Mouse (Mus musculus) neural tube, embryonic 14.5 days (tissue): ENCODE measurements around the gene 4930415O20Rik. TPM values are rescaled to one million over a fixed set of nuclear protein-coding genes. Genes with fewer than 3 reads are reported as not detected.

ENCODE experiments used
- ATAC-seq: fragments of 200-750 bp; cut with Nextera tagmentation; 2 replicates; pipeline ENCODE4 v1.8.0; 2017; ENCODE audit warnings: low read depth, mild to moderate bottlenecking, moderate TSS enrichment, moderate library complexity
- H3K27ac ChIP-seq: fragments of 300-500 bp; sonication (generic); 2 replicates; pipeline ENCODE4 v1.5.1; 2014; ENCODE audit warnings: low read depth, mild to moderate bottlenecking, control low read depth, low read length, moderate library complexity, mixed read lengths
- H3K27me3 ChIP-seq: fragments of 300-500 bp; sonication (generic); 2 replicates; pipeline ENCODE4 v1.6.1; 2014; ENCODE audit warnings: low read length; ENCODE audit not compliant: control insufficient read depth, insufficient read depth
- H3K36me3 ChIP-seq: fragments of 300-500 bp; sonication (generic); 2 replicates; pipeline ENCODE4 v1.6.1; 2014; ENCODE audit warnings: low read length, mixed read lengths; ENCODE audit not compliant: control insufficient read depth, insufficient read depth
- H3K4me1 ChIP-seq: fragments of 300-500 bp; sonication (generic); 2 replicates; pipeline ENCODE4 v1.6.1; 2014; ENCODE audit warnings: low read length; ENCODE audit not compliant: control insufficient read depth, insufficient read depth
- H3K4me2 ChIP-seq: fragments of 300-500 bp; sonication (generic); 2 replicates; pipeline ENCODE4 v1.6.1; 2014; ENCODE audit warnings: mild to moderate bottlenecking, low read depth, low read length, control low read depth
- H3K4me3 ChIP-seq: fragments of 300-500 bp; sonication (generic); 2 replicates; pipeline ENCODE4 v1.5.1; 2014; ENCODE audit warnings: low read depth, low read length, control low read depth, mixed read lengths
- H3K9ac ChIP-seq: fragments of 300-500 bp; sonication (generic); replicated peaks from 2 replicates; pipeline ENCODE4 v1.6.1; 2014; ENCODE audit warnings: low read depth, mild to moderate bottlenecking, control low read depth, low read length, mixed read lengths
- H3K9me3 ChIP-seq: fragments of 300-500 bp; sonication (generic); 2 replicates; pipeline ENCODE4 v1.6.1; 2016; ENCODE audit warnings: low read length; ENCODE audit not compliant: control insufficient read depth
- WGBS: fragments of 180-500 bp; shearing (Covaris S2); extraction: QIAGEN DNeasy Blood & Tissue Kit; methylation state at CpG from one replicate; pipeline ENCODE4 v1.1.7; 2014; 5-methylcytosine and 5-hydroxymethylcytosine counted together
- polyA plus RNA-seq: library from polyadenylated mRNA; unstranded; fragments of >200 nt; fragmentation: Nextera tagmentation; extraction: Ambion mirVana; gene quantifications from 2 replicates; pipeline ENCODE4 v1.2.1, GENCODE M21; 2014

Gene 4930415O20Rik
- polyA plus RNA-seq, 1 experiment from 2014 or later: 0.40 TPM

DNA sequence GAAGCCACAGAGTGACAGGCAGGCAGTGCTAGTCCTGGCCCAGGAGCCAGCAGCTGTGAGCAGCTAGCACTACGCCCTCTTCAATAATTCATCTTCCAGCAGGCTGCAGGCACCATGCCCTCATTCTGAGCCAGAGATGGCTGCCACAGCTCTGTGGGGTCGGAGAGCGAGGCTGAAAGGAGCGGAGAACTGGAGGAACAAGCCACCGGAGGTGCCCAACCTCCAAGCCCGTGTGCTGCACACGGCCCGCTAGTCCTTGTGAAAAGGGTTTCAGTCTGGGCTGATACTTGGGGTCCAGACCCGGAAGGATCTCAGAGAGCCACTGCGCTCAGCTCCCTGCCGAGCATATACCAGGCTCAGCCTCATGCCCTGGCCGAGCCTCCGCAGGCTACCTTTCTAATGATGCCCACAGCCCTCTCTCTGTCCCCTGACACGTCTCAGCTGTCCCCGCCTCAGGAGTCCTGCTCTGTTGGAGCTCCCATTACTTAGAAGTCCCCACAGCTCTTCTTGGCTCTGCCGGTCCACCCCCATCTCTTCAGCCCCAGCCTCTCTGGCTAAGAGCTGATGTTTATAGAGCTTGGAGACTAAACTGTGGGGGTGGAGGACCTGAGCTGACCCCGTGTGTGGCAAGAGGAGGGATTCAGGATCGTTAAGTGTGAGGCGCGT lies 57.9 kb downstream of the 4930415O20Rik start:
- WGBS: 3% methylated on average over 20 of the region's 20 CpGs
- Histone ChIP-seq H3K36me3 (no peaks in the 10 kb centered on the region), H3K4me3 (no peak overlapping the region)

DNA sequence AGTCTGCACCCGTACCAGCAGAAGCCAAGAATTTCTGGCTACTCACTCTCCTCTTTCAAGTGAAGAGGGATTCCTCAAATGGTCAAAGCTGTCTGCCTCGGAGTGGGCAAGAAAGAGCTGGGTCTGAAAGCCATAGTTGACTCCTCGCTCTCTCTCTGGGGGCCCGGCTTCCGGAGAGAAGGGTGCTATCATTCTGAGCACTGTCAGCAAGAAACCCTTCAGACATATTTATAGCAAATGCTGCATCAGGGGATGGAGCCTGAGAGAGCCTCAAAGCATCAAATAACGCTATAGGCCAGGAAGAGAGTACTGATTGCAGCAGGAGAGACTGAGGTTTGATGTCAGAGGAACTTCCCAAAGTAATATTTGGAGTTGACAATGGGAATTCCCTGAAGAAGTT lies 58.7 kb downstream of the 4930415O20Rik start:
- no peak overlapping the region for H3K4me2 ChIP-seq
- H3K36me3 ChIP-seq: no peaks in the 10 kb centered on the region
- peaks cover 23% of the 10 kb centered on the region; the same call in 1 of the 2 replicates for H3K4me1 ChIP-seq
- H3K9me3 ChIP-seq: no peaks in the 10 kb centered on the region
- H3K27ac ChIP-seq: no peak overlapping the region
- H3K9ac ChIP-seq: no peak overlapping the region
- no peak for ATAC-seq
- H3K4me3 ChIP-seq: no peak overlapping the region
- no peaks in the 10 kb centered on the region for H3K27me3 ChIP-seq
- WGBS: 42% methylated on average over 6 of the region's 6 CpGs

More for the DNA sequence above, 57.9 kb downstream of the 4930415O20Rik start:
- Histone ChIP-seq H3K27me3 (no peaks in the 10 kb centered on the region), H3K27ac (peak overlapping the region; percentile 49; the same call in 1 of the 2 replicates), H3K4me1 (peaks cover 23% of the 10 kb centered on the region; the same call in 1 of the 2 replicates), H3K9me3 (no peaks in the 10 kb centered on the region), H3K9ac (peak overlapping the region; percentile 48), H3K4me2 (peak overlapping the region; percentile 32; the same call in 1 of the 2 replicates)
- ATAC-seq: peak; percentile 48; the same call in 1 of the 2 replicates

GRCm38 (mm10) chr15:98630540-98630939 lies 59.7 kb downstream of the 4930415O20Rik start, which contains the start of gene Cacnb3:
Cacnb3 (plus strand) TSS chr15:98630840.
- Histone ChIP-seq H3K9ac (0 out of 2 replicates have a peak within 1 kb of the TSS, but pooled peaks have one; percentile 78), H3K4me3 (peak within 1 kb of the TSS; percentile 69), H3K27me3 (no peaks in the 10 kb centered on the region), H3K4me2 (peak within 1 kb of the TSS; percentile 84), H3K4me1 (peaks cover 27% of the 10 kb centered on the region; the same call in 1 of the 2 replicates), H3K27ac (peak within 1 kb of the TSS; percentile 39; the same call in 1 of the 2 replicates), H3K36me3 (no peaks in the 10 kb centered on the region), H3K9me3 (no peaks in the 10 kb centered on the region)
- no peak for ATAC-seq
- 33% methylated on average over 4 of the region's 4 CpGs for WGBS

DNA sequence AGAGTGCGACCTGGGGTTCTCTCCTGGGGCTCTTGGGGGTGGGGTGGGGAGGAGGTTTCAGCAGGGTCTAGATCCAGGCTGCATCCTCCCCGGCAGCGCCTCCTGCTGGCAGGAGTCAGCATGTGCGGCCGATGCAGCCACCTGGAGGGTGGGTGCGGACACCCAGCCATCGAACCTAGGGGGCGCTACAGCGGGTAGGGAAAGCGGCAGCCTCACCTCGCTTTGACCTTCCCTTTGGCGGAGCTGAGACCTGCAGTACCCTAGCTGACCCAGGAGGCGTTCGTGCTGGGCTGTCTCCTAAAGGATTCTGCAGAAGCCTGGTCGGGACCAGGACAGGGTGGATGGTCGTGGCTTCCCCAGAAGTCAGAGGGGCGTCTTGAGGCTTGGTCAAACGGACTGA lies 60.7 kb downstream of the 4930415O20Rik start:
- no peaks in the 10 kb centered on the region for H3K36me3 ChIP-seq
- under 1% methylated on average over 18 of the region's 18 CpGs for WGBS
- ATAC-seq: no peak; the same call in 1 of the 2 replicates
- H3K4me1 ChIP-seq: peaks cover 36% of the 10 kb centered on the region
- H3K27ac ChIP-seq: peak overlapping the region; percentile 39; the same call in 1 of the 2 replicates
- peak overlapping the region; percentile 69 for H3K4me3 ChIP-seq
- peak overlapping the region; percentile 78; the same call in 1 of the 2 replicates for H3K9ac ChIP-seq
- no peaks in the 10 kb centered on the region for H3K27me3 ChIP-seq
- H3K9me3 ChIP-seq: no peaks in the 10 kb centered on the region
- peak overlapping the region; percentile 84 for H3K4me2 ChIP-seq

GRCm38 (mm10) chr15:98632107-98632744 lies 61.4 kb downstream of the 4930415O20Rik start:
- peak overlapping the region; percentile 84 for H3K4me2 ChIP-seq
- no peaks in the 10 kb centered on the region for H3K27me3 ChIP-seq
- ATAC-seq: peak; percentile 53; the same call in 1 of the 2 replicates
- no peaks in the 10 kb centered on the region for H3K9me3 ChIP-seq
- H3K4me1 ChIP-seq: peaks cover 44% of the 10 kb centered on the region
- 0% methylated on average over 13 of the region's 25 CpGs for WGBS
- peak overlapping the region; percentile 78 for H3K9ac ChIP-seq
- H3K4me3 ChIP-seq: peak overlapping the region; percentile 69
- H3K36me3 ChIP-seq: no peaks in the 10 kb centered on the region
- H3K27ac ChIP-seq: peak overlapping the region; percentile 49

DNA sequence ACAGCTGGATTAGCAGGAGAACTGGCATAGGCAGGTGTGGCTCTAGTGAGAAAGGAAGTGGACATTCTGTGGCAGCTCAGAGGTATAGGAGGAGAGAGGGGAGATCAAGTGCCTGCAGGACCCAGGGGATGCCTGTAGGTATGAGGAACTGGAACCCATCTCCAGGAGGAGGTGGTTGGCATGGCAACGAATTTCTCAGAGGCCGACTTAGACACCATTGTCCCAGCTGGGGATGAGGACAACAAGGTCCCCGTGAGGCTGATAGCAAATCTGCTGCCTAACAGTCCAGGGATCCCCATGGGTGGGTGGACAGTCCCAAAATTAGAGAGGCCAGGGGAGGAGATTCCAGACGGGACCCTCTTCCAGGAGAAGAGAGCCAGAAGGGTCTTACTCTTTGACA lies 62.1 kb downstream of the 4930415O20Rik start:
- Histone ChIP-seq H3K9me3 (no peaks in the 10 kb centered on the region), H3K9ac (peak overlapping the region; percentile 78), H3K27me3 (no peaks in the 10 kb centered on the region), H3K4me1 (peaks cover 50% of the 10 kb centered on the region), H3K4me2 (peak overlapping the region; percentile 84), H3K27ac (peak overlapping the region; percentile 39; the same call in 1 of the 2 replicates), H3K36me3 (no peaks in the 10 kb centered on the region), H3K4me3 (peak overlapping the region; percentile 69)
- ATAC-seq: no peak
- WGBS: 0% methylated on average over 4 of the region's 4 CpGs

DNA sequence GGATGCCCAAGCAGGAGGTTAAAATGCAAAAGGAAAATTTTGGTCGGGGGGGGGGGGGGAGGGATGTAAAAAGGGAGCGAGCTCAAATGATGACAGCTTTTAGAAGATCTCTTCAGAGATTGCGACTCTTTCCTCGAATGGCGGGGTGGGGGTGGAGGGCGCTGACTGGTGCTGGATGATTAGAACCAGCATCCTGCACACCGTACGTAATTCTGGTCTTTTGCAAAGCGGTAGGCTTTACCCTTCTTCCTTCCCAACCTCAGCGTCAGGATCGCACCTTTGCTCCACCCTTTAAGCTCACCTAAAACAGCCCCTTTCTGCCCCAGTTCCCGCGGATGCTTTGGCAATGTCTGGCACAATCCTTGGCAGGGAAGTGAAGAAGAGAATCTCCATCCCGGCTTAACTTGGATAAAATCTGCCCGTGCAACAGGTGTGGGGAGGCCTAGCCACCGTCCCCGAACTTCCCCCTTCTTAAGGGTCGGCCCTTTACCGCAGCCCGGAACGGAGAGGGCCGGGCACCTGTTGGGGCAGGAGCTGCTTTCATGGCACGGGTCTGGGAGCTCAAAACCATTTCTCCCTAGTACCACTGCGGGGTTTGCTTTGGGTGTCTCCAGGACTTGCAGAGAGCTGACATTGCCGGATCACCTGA lies 63.1 kb downstream of the 4930415O20Rik start:
- Histone ChIP-seq H3K27ac (peak overlapping the region; percentile 95), H3K4me1 (peaks cover 41% of the 10 kb centered on the region)

GRCm38 (mm10) chr15:98634541-98635081 lies 63.8 kb downstream of the 4930415O20Rik start:
- ATAC-seq: peak; percentile 68
- Histone ChIP-seq H3K36me3 (peaks cover 3% of the 10 kb centered on the region; the same call in 1 of the 2 replicates), H3K4me3 (peak overlapping the region; percentile 69), H3K27me3 (no peaks in the 10 kb centered on the region), H3K27ac (peak overlapping the region; percentile 95), H3K9ac (peak overlapping the region; percentile 78), H3K9me3 (no peaks in the 10 kb centered on the region), H3K4me2 (peak overlapping the region; percentile 84), H3K4me1 (peaks cover 40% of the 10 kb centered on the region)
- 1% methylated on average over 50 of the region's 65 CpGs for WGBS

More for the DNA sequence above, 63.1 kb downstream of the 4930415O20Rik start:
- Histone ChIP-seq H3K27me3 (no peaks in the 10 kb centered on the region), H3K36me3 (no peaks in the 10 kb centered on the region), H3K9ac (peak overlapping the region; percentile 78), H3K4me2 (peak overlapping the region; percentile 84), H3K4me3 (peak overlapping the region; percentile 69), H3K9me3 (no peaks in the 10 kb centered on the region)
- WGBS: 1% methylated on average over 24 of the region's 25 CpGs
- peak; percentile 5 for ATAC-seq
